Mouse (Mus musculus) left cerebral cortex, adult 18-20 months (tissue): ENCODE measurements around the gene Flywch2. TPM values are rescaled to one million over a fixed set of nuclear protein-coding genes. Genes with fewer than 3 reads are reported as not detected.

Experiments used
- DNase-seq, 2 experiments: peaks; one replicate each; pipeline ENCODE4 v3.0.0; 2021 to 2022; ENCODE audit warnings: low spot score in 2 of 2, mixed read lengths in 1 of 2
- long read RNA-seq, 2 experiments: library from polyadenylated mRNA; stranded (forward); transcript quantifications; one replicate each; pipeline ENCODE4 v2.0.0; 2021
- total RNA-seq, 2 experiments: library from RNA; stranded (reverse); gene quantifications; 2 replicates each; pipeline ENCODE4 v1.2.3; 2021

Gene Flywch2
- total RNA-seq, result 10 to 100 TPM; 11.7 to 14.2 TPM
- long read RNA-seq, experiment 1, partial matches to known transcripts, result 0 of 8 reads
- long read RNA-seq, experiment 1, other reads (novel, unspliced or antisense), result 4 of 8 reads
- long read RNA-seq, experiment 2, transcript Flywch2-201 (3 exons, 694 nt), result major isoform, 6 of 7 reads
- long read RNA-seq, experiment 2, partial matches to known transcripts, result 1 of 7 reads
- long read RNA-seq, experiment 2, other reads (novel, unspliced or antisense), result 0 of 7 reads

DNA sequence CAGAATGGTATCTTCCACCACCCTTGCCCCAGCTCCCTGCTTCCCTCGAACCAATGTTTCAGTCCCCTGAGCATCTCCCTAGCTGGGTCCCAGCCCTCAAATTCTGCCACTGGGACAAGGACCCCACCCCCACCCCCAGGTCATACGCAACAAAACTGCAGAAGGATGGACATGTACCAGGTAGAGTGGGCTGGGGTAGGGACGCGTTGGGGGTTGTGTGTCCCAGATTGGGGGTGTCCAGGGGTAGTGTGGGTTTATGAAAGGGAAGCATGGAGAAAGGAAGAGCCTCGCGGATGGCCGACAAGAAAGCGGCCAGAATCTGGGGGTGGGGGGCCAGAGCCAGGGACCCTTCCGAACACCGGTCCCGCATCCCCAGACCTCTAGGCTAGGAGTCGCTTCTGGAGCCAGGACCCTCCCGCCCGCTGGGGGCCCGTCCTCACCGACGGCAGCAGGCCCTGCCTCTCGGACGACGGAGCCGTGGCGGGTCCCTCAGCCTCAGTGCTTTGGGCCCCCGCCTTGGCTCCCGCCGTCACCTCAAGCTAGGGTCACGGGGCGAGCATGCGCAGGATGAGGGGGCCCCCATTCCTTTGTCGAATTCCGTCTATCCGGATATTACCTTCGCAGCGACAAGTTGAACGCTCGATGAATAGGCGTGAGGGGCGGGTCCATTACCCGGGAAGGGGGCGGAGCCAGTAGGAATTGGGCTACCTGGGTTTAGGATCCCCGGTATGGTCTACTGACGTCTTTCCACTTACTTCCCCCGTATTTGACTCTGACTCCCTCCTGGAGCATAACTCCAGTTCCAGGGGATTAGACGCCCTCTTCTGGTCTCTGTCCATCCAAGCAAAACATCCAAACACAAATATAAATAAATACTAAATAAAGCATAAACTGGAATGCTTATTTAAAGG lies at the start of gene Flywch2:
TSS of gene Flywch2 (minus strand) at position 521 of the 911 bp plus-strand sequence.
- peak; percentile 78 to 82 for DNase-seq

DNA sequence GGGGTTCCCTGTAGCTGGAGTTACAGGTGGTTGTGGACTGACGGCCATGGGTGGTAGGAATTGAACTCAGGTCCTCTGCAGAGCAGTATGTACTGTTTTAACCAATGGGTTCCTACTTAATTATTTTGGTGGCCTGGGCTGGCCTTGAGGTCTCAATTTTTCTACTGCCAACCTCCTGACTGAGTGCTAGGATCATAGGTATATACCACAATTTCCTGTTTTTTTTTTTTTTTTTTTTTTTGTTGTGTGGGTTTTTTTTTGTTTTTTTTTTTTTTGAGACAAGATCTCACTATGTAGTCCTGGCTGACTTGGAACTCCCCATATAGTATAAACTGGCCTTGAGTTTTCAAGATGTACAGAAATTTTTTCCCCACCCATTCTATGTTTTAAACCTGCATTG lies 45.3 kb upstream of the Flywch2 start:
- DNase-seq, result no peak

- DNase-seq, result peak; percentile 81 to 86
Measured at GRCm38 (mm10) chr17:23829064-23829619, 43.3 kb upstream of the Flywch2 start, which contains the start of gene Elob. TSS of gene Elob (minus strand) at chr17:23829136.

DNA sequence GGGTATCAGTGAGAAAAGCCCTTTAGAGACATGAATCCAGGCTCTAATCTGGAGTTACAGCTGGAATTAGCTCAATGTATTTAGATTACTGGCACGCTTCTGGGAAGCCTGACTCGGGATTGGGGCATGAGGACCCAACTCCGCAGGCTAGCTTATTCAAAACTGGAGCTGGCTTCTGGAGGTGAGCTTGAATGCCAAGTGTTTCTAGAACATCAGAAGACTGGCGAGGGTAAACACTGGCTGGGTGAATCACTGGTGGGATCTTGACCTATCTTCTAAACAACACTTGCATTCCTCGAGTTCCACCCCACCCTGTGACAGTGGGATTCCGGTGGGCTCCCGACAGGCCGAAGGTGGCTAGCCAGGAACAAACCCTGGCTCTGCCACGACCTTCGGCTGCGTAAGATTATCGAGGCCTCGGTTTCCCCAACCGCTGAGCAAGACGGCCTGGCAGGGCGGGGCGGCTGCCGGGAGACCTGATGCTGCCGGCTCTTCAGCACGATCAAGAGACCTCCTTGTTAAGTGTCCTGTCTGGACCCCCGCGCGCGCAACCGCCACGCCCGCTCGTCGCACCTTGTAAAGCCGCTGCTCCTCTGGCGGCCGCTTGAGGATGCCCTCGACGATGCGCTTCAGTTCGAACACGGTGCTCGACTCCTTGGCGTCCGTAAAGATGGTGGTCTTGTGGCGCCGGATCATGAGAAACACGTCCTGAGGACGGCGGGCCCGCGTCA lies 42.6 kb upstream of the Flywch2 start:
- peak; percentile 50 to 54 for DNase-seq

GRCm38 (mm10) chr17:23825591-23825990 lies 39.7 kb upstream of the Flywch2 start:
- no peak for DNase-seq

DNA sequence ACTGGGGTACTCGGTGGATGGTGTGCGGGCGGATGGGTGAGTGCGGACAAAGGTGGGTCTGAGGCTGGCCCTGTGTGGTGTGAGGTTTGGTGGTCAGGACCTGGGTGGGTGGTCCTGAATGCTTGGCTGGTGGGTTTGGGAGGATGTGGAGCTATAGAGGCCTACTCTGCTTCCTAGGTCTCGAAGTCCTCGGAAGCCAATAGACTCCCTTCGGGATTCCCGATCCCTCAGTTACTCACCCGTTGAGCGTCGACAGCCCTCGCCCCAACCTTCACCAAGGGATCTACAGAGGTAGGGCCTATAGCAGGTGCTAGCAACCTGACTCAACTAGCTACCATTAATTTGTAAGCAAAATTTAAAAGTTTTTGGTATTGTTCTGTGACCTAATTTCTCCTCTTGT lies 37.7 kb upstream of the Flywch2 start:
- DNase-seq, result no peak

GRCm38 (mm10) chr17:23823018-23823417 lies 37.1 kb upstream of the Flywch2 start:
- no peak for DNase-seq

DNA sequence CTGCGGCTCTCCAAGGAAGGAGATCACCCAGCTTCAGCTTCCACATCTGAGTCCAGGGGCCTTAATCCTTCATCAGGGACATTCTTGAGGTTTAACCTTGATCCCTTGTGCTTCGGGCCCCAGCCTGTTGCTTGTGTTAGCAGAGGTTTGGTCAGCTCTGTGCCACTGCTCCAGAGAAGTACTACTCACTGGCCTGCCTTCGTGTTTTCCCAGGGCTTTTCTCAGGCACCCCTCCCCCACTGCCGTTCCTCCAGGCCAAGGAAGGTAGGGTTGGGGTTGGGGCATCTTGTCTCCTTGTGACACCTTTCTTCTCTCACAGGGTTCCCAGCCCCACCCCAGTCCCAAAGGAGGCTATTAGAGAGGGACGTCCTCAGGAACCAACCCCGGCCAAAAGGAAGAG lies 36.2 kb upstream of the Flywch2 start:
- DNase-seq, result no peak

- DNase-seq, result no peak
Measured at GRCm38 (mm10) chr17:23820731-23821130, 34.9 kb upstream of the Flywch2 start.

GRCm38 (mm10) chr17:23819235-23819634 lies 33.4 kb upstream of the Flywch2 start:
- DNase-seq, result no peak

DNA sequence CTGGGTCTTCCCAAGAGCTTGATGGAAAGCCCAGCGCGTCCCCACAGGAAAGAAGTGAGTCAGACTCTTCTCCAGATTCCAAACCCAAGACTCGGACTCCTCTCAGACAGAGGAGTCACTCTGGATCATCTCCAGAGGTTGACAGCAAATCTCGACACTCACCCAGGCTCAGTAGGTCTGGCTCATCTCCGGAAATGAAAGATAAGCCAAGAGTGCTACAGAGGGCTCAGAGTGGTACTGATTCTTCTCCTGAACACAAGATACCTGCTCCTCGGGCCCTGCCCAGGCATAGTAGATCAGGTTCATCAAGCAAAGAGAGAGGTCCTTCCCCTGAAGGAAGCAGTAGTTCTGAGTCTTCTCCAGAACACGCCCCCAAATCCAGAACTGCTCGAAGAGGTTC lies 32.7 kb upstream of the Flywch2 start:
- no peak for DNase-seq

DNA sequence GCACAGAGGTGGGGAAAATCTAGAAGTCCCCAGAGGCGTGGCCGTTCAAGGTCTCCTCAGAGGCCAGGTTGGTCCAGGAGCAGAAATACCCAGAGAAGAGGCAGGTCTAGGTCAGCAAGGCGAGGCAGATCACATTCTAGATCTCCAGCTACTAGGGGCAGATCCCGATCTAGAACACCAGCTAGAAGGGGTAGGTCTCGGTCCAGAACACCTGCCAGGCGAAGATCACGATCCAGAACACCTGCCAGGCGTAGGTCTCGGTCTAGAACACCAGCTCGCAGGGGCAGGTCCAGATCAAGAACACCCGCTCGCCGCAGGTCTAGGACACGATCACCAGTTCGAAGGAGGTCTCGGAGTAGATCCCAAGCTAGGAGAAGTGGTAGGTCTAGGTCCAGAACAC lies 29.8 kb upstream of the Flywch2 start:
- no peak for DNase-seq

DNA sequence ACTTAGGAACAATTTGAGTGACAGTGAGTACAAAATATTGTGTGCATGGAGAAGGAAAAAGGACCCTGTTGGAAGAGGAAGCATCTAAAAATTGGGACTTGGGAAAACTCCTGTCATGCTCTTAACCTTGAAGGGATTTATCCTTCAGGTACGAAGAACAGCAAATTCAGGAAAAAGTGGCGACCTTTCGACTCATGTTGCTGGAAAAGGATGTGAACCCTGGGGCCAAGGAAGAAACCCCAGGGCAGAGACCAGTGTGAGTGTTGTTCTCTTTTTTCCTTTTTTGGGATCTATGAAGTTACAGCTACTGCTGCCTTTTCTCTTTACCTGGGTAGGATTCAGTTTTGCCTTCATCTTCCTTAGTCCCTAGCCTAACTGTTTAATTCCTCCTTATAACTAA lies 22.0 kb upstream of the Flywch2 start:
- no peak for DNase-seq

GRCm38 (mm10) chr17:23806867-23807266 lies 21.0 kb upstream of the Flywch2 start:
- peak in 1 of 2 experiments; percentile 34 for DNase-seq

DNA sequence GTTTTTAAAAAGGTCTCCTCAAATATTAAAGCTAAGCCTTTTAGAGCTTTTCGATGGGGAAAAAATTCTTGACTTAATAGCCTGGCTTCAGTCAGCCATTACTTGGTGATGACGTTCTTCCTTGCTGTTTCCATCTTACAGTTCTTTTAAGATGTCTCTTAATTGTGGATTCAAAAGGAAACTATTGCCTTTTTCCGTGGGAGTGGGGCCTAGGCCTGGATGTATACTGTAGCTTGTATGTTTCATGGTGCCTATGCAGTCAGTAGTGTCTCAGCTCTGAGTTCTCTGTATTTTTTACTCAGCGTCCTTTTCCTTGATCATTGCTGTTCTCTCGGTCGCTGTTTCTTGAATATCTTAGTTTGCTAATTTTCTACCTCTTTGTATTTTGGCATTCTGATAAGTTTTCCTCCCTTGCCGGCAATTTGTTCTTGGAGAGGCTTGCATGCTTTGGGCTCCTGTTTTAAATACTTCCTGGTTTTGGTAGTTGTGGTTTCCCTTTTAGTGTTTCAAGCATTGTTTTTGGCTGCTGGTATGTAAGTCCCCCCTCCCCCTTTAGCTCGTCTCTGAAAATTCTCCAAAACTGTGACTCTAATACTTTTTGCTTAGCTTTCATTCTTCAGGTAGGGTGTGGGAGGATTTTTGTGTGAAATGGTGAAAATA lies 18.7 kb upstream of the Flywch2 start:
- no peak for DNase-seq

DNA sequence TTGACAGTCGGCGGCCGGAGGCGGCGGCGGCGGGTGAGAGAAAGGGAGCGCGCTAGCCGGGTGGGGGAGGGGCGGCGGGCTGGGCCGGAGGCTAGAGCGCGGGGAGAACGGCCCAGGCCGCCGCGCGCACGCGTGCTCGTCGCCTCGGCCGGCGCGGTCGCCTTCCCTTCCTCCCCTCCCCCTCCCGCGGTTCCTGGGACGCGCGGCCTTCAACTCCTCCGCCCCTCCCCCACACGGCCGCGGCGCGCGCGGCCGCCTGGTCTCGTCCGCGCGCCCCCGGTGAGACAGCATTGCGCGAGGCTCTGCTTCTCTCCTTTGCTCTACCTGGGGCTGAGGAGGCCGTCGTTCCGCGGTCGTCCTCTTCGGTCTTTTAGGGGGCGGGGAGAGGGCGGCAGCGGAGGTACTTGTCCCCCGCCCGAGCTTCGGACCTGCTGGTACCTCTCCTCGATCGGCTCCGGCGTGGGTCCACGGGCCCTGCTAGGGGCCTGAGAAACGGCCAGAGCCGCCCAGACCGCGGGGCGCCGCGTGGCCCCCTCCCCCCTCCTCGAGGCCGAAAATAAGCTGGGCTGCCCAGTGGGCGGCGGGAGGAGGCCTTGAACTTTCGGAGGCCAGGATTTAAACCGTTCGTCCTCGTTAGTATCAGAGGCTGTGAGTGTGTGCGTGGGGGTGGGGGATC lies 17.6 kb upstream of the Flywch2 start:
- peak; percentile 68 to 71 for DNase-seq

DNA sequence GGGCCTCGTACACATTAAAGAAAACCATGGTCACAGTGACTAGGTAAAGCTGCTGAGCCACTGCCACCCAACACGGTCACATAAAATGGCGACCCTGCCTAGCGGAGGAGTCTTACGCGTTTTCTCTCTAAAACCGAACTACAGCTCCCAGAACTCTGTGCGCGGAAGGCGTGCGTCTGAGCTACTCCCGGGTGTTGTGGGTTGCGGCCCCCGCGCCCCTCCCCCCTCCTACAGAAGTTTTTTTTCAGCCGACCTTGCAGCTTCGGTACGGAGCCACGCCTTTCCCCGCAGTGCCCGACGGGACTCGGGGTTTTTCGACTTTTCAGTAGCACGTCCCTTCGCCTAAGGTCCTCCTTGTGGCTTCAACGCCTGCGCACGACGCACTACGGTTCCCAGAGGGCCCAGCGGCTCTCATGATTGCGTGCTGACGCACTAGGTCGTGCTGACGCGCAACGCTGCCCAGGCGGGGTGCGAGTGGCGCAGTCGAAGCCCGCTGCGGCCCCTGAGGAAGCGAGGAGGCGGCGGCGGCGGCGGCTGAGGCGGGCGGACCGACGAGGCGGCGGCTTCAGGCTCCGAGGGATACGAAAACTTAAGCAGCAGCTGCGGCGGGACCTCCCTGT lies 17.0 kb upstream of the Flywch2 start:
- peak; percentile 98 to 99 for DNase-seq

GRCm38 (mm10) chr17:23801627-23802026 lies 15.7 kb upstream of the Flywch2 start:
- no peak for DNase-seq

- DNase-seq, result no peak
Measured at GRCm38 (mm10) chr17:23797316-23797715, 11.4 kb upstream of the Flywch2 start.

DNA sequence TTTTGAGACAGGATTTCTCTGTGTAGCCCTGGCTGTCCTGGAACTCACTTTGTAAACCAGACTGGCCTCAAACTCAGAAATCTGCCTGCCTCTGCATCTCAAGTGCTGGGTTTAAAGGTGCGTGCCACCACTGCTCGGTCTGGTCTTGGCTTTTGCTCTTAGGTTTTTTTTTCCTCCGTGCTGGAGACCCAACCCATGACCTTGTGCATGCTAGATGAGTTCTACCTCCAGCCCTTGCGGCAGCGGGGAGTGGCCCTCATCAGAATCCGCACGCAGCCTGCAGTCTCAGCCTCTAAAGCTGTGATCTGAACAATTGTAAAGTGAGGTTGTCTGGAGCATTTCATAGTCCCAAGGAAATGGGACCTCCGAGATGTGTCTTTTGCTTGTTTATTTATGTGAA lies 9.4 kb upstream of the Flywch2 start:
- DNase-seq, result no peak
